Mouse (Mus musculus) gastrocnemius, postnatal 25 days (tissue): ENCODE measurements around the gene Gm10591. TPM values are rescaled to one million over a fixed set of nuclear protein-coding genes. Genes with fewer than 3 reads are reported as not detected.
"Not testable (repeated sequence)": the region's sequence is repeated elsewhere in the genome, so short reads cannot be mapped to it uniquely, and the experiment has no call there.

Source experiments
- DNase-seq: peaks from one replicate; pipeline ENCODE4 v3.0.0; 2022
- long read RNA-seq, 2 experiments: library from polyadenylated mRNA; stranded (forward); transcript quantifications; one replicate each; pipeline ENCODE4 v2.0.0; 2021
- total RNA-seq, 2 experiments: library from RNA; stranded (reverse); gene quantifications; 1 replicate in 1 of 2; 2 replicates in 1 of 2; pipeline ENCODE4 v1.2.3; 2021

The Gm10591 gene
- total RNA-seq, result not detected
- long read RNA-seq, experiment 1, partial matches to known transcripts, result 0 of 2 reads
- long read RNA-seq, experiment 1, other reads (novel, unspliced or antisense), result 0 of 2 reads
- long read RNA-seq, experiment 2, result 0 reads

DNA sequence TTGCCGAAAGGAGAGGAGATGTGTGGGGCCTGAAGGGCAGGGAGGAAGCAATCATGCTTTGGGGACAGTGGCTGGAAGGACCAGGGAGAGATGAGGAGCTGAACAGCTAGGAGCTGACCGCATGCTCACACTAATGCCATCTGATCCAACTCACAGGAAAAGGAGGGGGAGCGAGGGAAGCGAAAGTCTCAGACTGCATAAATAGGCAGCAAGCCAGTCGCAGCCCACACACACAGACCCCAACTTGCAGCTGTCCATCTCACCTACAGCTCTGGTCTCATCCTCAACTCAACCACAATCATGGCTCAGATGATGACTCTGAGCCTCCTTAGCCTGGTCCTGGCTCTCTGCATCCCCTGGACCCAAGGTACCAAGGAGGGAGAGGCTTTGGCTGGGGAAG lies at the start of gene Gm10591:
Gene Gm10591, plus strand, starts transcription at position 301 of the 400 bp plus-strand sequence.
- DNase-seq, result not testable (repeated sequence)

DNA sequence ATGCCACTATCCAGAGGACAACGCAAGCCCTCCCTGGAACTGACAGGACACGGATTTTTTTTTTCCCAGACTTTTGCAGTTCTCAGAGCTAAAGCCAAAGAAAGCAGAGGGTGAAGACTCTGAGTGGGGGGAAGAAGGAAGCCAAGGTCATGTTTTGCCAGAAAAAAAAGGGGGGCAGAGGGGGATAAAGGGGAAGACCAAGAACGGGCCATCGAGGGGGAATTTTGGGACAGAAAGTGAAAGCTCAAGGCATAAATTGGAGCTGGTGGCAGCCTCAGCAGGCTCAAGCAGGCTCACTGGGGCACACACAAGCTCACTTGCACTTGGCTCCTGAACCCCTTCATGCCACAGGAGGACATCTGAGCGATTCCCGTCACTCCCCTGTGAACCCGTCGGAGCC lies 17.4 kb downstream of the Gm10591 start, which contains the start of gene Gm2564:
Gene Gm2564, plus strand, starts transcription at position 301 of the 400 bp plus-strand sequence.
- not testable (repeated sequence) for DNase-seq

DNA sequence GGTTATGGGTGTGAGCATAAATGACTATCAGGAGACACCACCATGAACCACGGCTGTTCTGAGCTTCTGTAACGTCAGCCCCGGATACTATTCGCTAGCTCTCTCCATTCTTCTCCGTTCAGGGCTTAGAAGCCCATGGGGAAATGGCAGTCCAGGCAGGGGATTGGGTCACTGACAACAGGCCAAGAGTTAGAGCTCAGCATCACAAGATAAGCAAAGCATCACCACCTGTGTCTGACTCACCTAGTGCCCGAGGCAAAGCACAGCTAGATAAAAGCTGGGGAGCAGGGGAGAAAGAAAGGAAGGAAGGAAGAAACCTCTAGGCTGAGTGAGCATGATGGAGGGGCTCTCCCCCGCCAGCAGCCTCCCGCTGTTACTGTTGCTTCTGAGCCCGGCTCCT lies 43.0 kb downstream of the Gm10591 start, which contains the start of gene Ccl27b:
Gene Ccl27b, plus strand, starts transcription at position 301 of the 400 bp plus-strand sequence.
- not testable (repeated sequence) for DNase-seq

DNA sequence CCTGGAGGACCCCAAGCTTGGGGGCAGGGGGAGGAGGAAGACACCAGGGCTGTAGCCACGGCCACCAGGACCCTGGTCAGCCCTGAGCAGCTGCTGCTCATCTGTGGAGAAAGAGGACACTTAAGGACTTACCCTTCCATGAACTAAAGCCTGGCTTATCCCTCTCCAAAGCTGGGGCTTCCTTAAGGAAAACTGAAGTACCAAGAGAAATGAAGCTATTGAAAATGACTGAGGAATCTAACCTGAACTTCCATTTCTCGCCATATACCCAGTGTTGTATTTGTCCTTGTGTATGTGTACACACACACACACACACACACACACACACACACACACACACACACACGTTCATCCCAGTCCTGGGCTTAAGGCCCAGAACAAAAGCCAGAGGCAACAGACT lies 49.8 kb downstream of the Gm10591 start, which contains the start of gene Il11ra2:
Gene Il11ra2, minus strand, starts transcription at position 101 of the 400 bp plus-strand sequence.
- not testable (repeated sequence) for DNase-seq

Other genes with a start within 250 kb of the Gm10591 start
- gene Gm21586, start 172.8 kb upstream of the Gm10591 start, total RNA-seq, result not detected
- gene Gm2163, start 145.4 kb upstream of the Gm10591 start, total RNA-seq, result not detected
- not detected for gene Fam205a2, start 84.0 kb upstream of the Gm10591 start, total RNA-seq
- gene Gm2564, start 17.5 kb downstream of the Gm10591 start, total RNA-seq, result 1 to 10 TPM; 1.3 to 2.8 TPM
- not detected for gene Ccl27b, start 43.1 kb downstream of the Gm10591 start, total RNA-seq
- not detected for gene Il11ra2, start 49.7 kb downstream of the Gm10591 start, total RNA-seq
- under 1 TPM in 1 of 2 experiments, not detected in 1; 0.72 TPM for gene 4930578G10Rik, start 123.3 kb downstream of the Gm10591 start, total RNA-seq
- gene Ccl19, start 144.4 kb downstream of the Gm10591 start, total RNA-seq, result not detected
- 10 to 100 TPM in 1 of 2 experiments, 1 to 10 TPM in 1; 8.8 to 19.3 TPM for gene Ccl21a, start 161.8 kb downstream of the Gm10591 start, total RNA-seq
- gene Fam205a1, start 241.7 kb downstream of the Gm10591 start, total RNA-seq, result not detected
- not detected for gene Gm12394, start 244.6 kb downstream of the Gm10591 start, total RNA-seq